Mouse (Mus musculus) liver, postnatal 0 days (tissue): Measurements from ENCODE around the gene Gfer.

Source experiments
- CTCF ChIP-seq: sonication (generic); IDR thresholded peaks from 2 replicates; pipeline ENCODE4 v1.5.1; 2016; ENCODE audit warnings: antibody characterized with exemption, low read depth
- EP300 ChIP-seq: IDR thresholded peaks from 2 replicates; pipeline ENCODE4 v1.6.1; 2016; ENCODE audit warnings: antibody characterized with exemption, low read depth, mild to moderate bottlenecking

- TF ChIP-seq CTCF (peak; percentile 97), EP300 (no peak)
Measured at GRCm38 (mm10) chr17:24653967-24654710, 41.8 kb downstream of the Gfer start.
